Mouse (Mus musculus) heart, postnatal 36 days (tissue): ENCODE data around the gene Itpk1. TPM values are rescaled to one million over a fixed set of nuclear protein-coding genes. Genes with fewer than 3 reads are reported as not detected.

ENCODE experiments used
- DNase-seq, 2 experiments: peaks; one replicate each; pipeline ENCODE4 v3.0.0; 2021 to 2022
- intact Hi-C: fragments of 180-260 bp; cut with DNase I; formaldehyde crosslinking; loops from one replicate; pipeline ENCODE4 v1.15.1; 2025
- total RNA-seq, 2 experiments: library from RNA; stranded (reverse); gene quantifications; 2 replicates each; pipeline ENCODE4 v1.2.3; 2021

The Itpk1 gene
- total RNA-seq, 2 experiments from 2014 or later, result 6.8 to 8.8 TPM

DNA sequence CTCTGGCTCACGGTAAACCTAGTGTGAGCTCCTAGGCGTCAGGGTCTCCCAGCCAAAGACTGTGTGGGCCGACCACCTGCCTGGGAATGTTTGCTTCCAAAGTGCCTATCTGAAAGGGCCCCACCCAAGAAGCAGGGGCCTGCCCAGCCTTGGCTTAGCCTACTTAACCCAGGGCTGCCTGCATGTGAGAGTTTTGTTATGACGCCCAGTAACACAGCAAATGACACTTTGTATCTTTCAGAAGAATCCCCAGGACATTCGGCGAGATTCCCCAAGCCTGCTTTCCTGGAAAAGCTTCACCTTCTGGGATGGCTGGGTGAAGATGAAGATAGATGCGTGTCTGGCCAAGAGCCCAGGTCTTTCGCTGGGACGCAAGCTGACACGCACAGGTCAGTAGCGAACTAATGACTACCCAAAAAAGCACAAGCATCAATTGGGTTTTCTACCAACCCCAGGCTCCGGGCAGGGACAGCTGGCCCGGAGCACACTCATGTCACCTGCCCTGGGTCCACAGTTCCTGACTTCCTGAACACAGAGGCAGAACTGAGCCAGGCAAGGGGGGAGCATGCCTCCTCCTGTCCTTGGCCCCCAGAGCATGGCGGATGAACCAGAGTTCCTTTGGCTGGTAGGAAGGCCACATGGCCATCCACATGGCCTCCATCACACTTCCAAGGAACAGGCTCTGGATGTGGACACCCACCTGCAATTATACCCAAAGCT lies 7.9 kb downstream of the Itpk1 start:
- no peak for DNase-seq
- intact Hi-C loops, result no loop called here

DNA sequence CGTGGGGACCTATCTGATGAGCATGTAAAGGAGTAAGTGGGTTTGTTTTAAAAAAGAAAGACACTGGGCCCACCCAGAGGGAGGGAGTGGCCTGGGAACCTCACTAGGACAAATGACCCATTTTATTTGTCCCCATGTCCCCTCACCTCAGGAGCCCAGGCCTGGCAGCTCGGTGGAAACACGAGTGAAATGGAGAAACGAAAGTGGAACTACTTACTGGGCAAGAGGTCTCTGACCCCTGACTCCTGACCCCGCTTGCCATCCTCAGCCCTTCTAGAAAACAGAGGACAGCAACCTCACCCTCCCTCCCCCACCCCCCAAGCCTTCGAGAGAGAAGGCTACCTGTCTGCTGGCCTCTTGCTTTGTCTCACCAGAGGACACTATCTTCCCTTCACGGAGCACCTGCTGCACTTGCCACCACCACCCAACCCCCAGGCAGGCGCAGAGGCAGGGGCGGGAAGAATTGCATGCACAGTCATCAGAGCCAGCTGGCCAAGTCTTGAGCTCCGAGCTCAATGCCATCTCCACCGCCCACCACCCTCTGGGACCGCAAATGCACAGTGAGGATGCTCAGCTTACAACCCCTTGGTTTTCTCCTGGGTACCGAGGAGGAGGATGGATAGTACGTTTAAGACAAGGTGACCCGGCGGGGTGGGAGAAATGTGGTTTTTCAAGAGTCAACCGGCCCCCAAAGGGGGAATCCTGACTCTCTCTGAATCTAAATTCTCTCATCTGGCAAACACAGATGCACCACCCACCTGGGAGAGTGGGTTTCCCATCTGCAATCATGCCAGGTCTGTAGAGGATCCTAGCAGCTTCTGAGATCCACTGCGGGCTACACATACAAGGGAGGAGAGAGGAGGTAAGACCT lies 9.1 kb downstream of the Itpk1 start:
- intact Hi-C loops, result no loop called here
- DNase-seq, result no peak

GRCm38 (mm10) chr12:102691761-102692160 lies 13.0 kb downstream of the Itpk1 start:
- intact Hi-C loops, result no loop called here
- no peak for DNase-seq

GRCm38 (mm10) chr12:102691180-102691579 lies 13.6 kb downstream of the Itpk1 start:
- intact Hi-C loops, result no loop called here
- peak in 1 of 2 experiments; percentile 27 for DNase-seq

GRCm38 (mm10) chr12:102689773-102690563 lies 14.8 kb downstream of the Itpk1 start:
- DNase-seq, result no peak
- intact Hi-C loops, result no loop called here

GRCm38 (mm10) chr12:102686321-102686720 lies 18.4 kb downstream of the Itpk1 start:
- intact Hi-C loops, result no loop called here
- DNase-seq, result no peak

GRCm38 (mm10) chr12:102685523-102685931 lies 19.2 kb downstream of the Itpk1 start:
- intact Hi-C loops, result no loop called here
- no peak for DNase-seq

DNA sequence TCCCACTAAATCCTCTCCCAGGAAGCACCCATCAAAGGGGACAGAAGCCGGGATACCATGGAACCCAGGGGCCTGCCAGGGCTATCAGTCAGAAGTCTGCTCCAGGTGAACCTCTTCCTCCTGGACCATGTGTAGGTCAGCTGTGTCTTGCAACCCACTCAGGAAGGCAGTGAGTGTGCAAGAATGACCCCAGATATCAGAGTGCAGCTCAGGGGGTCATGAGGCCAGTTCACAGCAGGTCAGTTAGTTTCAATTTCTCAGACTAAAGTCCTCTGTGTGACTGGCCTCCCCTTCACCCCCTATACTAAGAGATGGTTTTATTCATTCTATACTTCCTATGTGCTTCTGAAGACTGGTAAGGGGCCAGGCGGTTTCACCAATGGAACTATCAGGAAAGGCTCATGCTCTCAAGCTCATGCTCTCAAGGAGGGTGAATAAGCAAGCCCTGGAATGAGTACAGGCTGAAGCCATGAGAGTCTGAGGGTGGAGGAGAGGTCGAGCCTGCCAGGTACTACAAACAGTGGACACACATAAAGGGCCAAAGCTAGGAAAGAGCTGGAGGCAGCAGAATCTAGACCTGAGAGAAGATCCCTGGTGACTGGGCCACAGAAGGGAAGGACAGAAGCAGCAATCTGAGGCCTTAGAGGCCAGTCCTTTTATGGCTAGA lies 19.9 kb downstream of the Itpk1 start:
- no peak for DNase-seq
- intact Hi-C loops, result no loop called here

- intact Hi-C loops, result no loop called here
- no peak for DNase-seq
These were observed 20.8 kb downstream of the Itpk1 start for GRCm38 (mm10) chr12:102683979-102684378.

- DNase-seq, result no peak
- intact Hi-C loops, result no loop called here
These were observed 21.3 kb downstream of the Itpk1 start for GRCm38 (mm10) chr12:102683438-102683837.

GRCm38 (mm10) chr12:102682722-102683299 lies 21.9 kb downstream of the Itpk1 start:
- intact Hi-C loops, result no loop called here

DNA sequence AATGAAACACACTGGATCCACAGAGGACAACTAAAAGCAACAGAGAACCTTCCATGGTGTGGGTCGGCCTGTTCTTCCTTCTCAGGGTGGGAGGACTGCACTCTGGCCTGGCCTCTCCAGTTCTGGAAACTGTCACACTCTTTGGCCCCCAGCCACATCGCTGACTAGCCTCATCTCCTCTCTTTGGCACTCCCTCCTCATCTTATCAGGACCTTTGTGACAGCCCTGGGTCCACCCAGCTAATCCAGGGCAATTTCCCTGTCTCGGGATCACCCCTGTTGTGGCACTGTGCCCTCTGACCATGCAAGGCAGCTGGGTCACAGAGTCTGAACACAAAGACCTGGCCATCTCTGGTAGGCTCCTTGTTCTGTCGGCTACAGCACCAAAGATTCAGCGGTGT lies 22.6 kb downstream of the Itpk1 start:
- intact Hi-C loops, result no loop called here
- peak; percentile 55 for DNase-seq

More at GRCm38 (mm10) chr12:102682722-102683299, 21.9 kb downstream of the Itpk1 start:
- DNase-seq, result peak in 1 of 2 experiments; percentile 23

DNA sequence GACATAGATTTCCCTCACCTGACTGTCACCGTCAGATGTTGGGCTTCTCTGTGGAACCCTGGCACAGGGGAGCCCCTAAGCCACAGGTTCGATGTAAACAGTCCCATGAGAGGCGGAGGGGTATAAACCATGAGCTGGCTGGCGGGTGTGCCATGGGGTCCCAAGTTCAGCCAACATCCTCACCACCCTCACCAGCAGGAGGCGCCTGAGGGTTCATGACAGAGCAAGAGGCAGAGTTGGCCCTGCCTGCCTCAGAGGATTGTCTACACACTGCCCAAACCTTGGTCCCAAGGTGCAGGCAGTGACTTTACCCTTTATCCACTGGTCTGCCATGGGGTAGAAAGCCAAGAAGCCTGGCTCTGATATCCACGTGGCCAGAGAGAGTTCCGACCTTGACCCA lies 23.1 kb downstream of the Itpk1 start:
- intact Hi-C loops, result no loop called here
- no peak for DNase-seq

GRCm38 (mm10) chr12:102678820-102679219 lies 25.9 kb downstream of the Itpk1 start:
- intact Hi-C loops, result no loop called here
- DNase-seq, result no peak

DNA sequence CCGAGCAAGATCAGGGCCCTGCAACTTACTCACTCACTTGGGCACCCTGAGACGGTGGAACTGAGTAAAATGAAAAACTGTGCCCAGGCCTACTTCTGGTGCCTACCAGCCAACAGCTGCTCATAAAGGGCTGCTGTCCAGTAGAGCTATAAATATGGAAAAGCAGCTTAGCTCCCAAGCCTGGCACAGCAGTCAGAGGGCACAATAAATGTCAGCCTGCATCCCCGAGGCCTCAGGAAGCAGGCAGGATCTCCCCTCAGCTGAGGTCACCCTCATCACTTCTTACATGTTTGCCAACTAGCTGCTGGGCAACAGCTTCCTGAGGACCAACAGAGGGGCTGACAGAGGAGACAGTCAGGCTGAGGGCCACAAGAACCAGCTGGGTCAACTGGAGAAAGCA lies 27.6 kb downstream of the Itpk1 start:
- DNase-seq, result no peak
- intact Hi-C loops, result no loop called here

DNA sequence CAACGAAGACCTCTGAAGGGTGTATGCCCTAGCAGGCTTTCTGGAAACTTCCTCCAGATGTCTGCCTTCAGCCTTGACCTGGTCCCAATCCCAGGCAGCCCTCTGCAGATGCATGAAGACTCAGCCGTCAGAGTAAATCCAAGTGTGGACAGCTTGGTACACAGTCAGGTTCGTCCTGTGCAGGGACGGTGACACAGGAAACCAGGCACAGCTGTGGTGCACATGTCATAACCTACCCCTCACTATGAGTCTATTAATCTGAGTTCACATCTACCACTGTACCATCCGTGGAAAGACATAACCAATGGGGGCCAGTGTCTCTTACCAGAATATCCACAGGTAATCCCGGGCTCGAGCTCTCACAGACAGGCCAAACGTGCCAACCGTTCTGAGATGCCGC lies 30.2 kb downstream of the Itpk1 start:
- intact Hi-C loops, result no loop called here
- DNase-seq, result no peak

GRCm38 (mm10) chr12:102674123-102674522 lies 30.6 kb downstream of the Itpk1 start:
- no peak for DNase-seq
- intact Hi-C loops, result no loop called here

DNA sequence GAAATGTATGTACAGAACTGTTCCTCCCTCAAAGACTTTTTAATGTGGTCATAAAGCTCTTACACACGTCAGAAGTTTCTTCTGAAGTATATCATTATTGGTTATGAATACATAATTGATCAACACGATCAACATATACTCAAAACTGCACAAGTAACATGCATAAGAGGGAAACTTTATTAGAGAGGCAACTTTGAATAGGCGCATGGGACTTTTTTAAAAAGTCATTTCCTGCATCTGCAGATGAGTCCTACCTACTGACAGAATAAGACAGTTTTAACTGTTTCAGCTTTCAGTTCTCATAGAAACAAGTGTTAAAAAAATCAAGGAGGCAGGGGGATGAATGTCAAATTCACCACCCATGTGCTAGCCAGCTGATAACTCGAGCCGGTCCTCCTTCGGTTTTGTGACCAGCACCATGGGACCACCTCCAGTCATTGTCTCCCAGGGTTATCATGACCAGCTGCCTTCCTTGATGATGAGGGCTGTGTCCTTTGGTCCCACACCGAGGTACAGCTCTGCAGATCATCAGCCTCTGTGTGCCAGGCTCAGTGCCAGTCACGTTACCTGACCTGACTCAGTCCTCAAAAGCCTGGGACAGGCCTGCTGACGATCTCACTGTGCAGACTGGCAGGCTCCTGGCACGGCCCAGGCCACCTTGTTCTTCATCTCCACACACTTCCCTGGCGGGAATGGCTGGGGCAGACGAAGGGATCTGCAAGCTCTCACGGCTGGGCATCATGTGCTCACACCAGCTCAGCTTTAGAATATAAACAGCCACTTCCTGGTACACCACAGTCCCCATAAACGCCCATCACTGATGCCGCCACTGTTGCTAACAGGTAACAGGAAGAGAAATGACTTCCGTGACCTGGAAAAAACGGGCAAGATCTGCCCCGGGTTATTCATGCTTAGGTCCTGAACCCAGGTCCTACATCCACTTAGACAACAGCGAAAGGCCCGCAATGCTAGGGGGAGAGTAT lies 31.6 kb downstream of the Itpk1 start:
- DNase-seq, result peak; percentile 28 to 48
- intact Hi-C loops, result no loop called here

- no peak for DNase-seq
- intact Hi-C loops, result no loop called here
These were observed 32.6 kb downstream of the Itpk1 start for GRCm38 (mm10) chr12:102672176-102672575.
